Mouse (Mus musculus) induced T-regulatory cell, adult 2 months (primary cell): ENCODE results near the gene Srpx2.
A peak's percentile ranks its signal among the peaks of the same experiment; 100 is the strongest.

Source experiments
- DNase-seq: peaks from one replicate; pipeline ENCODE4 v3.0.0-alpha.2; 2012; ENCODE audit warnings: low read depth

Srpx2 gene

GRCm38 (mm10) chrX:133908261-133908660 is at the start of gene Srpx2:
Gene Srpx2 (plus strand): TSS chrX:133908426.
- no peak for DNase-seq

GRCm38 (mm10) chrX:133869743-133870142 is 38.5 kb upstream of the Srpx2 start:
- no peak for DNase-seq

GRCm38 (mm10) chrX:133887308-133887707 is 20.9 kb upstream of the Srpx2 start:
- peak; percentile 9 for DNase-seq

- DNase-seq, result no peak
Measured at GRCm38 (mm10) chrX:133888111-133888510, 20.1 kb upstream of the Srpx2 start.

GRCm38 (mm10) chrX:133898014-133898542 is 10.1 kb upstream of the Srpx2 start, which contains the start of gene Tspan6:
Gene Tspan6 (minus strand): TSS chrX:133898429.
- peak; percentile 70 for DNase-seq

GRCm38 (mm10) chrX:133911397-133912103 is 3.3 kb downstream of the Srpx2 start:
- no peak for DNase-seq

GRCm38 (mm10) chrX:133913006-133913405 is 4.8 kb downstream of the Srpx2 start:
- DNase-seq, result no peak

GRCm38 (mm10) chrX:133914219-133914618 is 6.0 kb downstream of the Srpx2 start:
- DNase-seq, result no peak

- no peak for DNase-seq
Measured at GRCm38 (mm10) chrX:133921187-133921586, 13.0 kb downstream of the Srpx2 start.

GRCm38 (mm10) chrX:133926760-133927159 is 18.5 kb downstream of the Srpx2 start:
- DNase-seq, result no peak

GRCm38 (mm10) chrX:133931302-133932013 is 23.2 kb downstream of the Srpx2 start:
- peak; percentile 48 for DNase-seq

- no peak for DNase-seq
Measured at GRCm38 (mm10) chrX:133936605-133937225, 28.5 kb downstream of the Srpx2 start.

GRCm38 (mm10) chrX:133939561-133939960 is 31.3 kb downstream of the Srpx2 start:
- no peak for DNase-seq

- peak; percentile 64 for DNase-seq
Measured at GRCm38 (mm10) chrX:133947427-133947826, 39.2 kb downstream of the Srpx2 start.

- no peak for DNase-seq
Measured at GRCm38 (mm10) chrX:133954661-133955060, 46.4 kb downstream of the Srpx2 start.

- peak; percentile 6 for DNase-seq
Measured at GRCm38 (mm10) chrX:133960617-133961016, 52.4 kb downstream of the Srpx2 start.

- no peak for DNase-seq
Measured at GRCm38 (mm10) chrX:133964615-133965014, 56.4 kb downstream of the Srpx2 start.

- DNase-seq, result no peak
Measured at GRCm38 (mm10) chrX:133981231-133982002, 73.2 kb downstream of the Srpx2 start, which contains the start of gene Sytl4. Gene Sytl4 (minus strand): TSS chrX:133981812.
